Comparison of ENCODE assay signal across 19 mouse cellular contexts in genomic region chr19:40429572-40429971, GRCm38 (mm10).
DNase-seq lines count a peak whose midpoint lies in the region; ATAC-seq and TF ChIP-seq lines count a peak whose summit lies in the region.
"Had no signal": no experiment of that assay in that cellular context is flagged by ENCODE, and none has a peak within 500 bp of the region (broad histone marks: within the 10 kb centered on the region; RNA-seq: fewer than 3 reads in every experiment).

No protein-coding gene starts in this region.

- DNase-seq in heart, adult 8-10 months (ENCODE audit: low spot score): no peak
- DNase-seq in hindbrain, embryonic 10.5 days (ENCODE audit: low spot score): no peak
- no peak for DNase-seq in hindbrain, embryonic 14.5 days (ENCODE audit: low spot score)
- no peak for DNase-seq in stomach, postnatal 0 days (ENCODE audit: low spot score)
- no peak for DNase-seq in cerebellum, adult 11-12 months
- no peak for DNase-seq in right cerebral cortex, adult 18-20 months
- DNase-seq: adrenal gland, adult 8-10 months; cerebellum, adult 11 months; cerebellum, adult 9-10 months; cerebellum, postnatal 25 days; gastrocnemius, postnatal 25 days; kidney, adult 2 months had no signal

- H3K4me1 ChIP-seq in heart, embryonic 12.5 days (replicated peaks): peaks cover 71% of the 10 kb centered on the region
- H3K4me1 ChIP-seq in hindbrain, embryonic 10.5 days (replicated peaks): peaks cover 30% of the 10 kb centered on the region
- H3K4me1 ChIP-seq in hindbrain, embryonic 14.5 days (replicated peaks; ENCODE audit: control insufficient read depth, insufficient read depth, low read length): peaks cover 12% of the 10 kb centered on the region
- H3K4me1 ChIP-seq in intestine, embryonic 16.5 days (ENCODE audit: control insufficient read depth, insufficient read depth, low read length): peaks cover 7% of the 10 kb centered on the region; the same call in 1 of the 2 replicates
- H3K4me1 ChIP-seq in stomach, postnatal 0 days (replicated peaks; ENCODE audit: control insufficient read depth, insufficient read depth): 0 out of 2 replicates have a peak, but pooled peaks cover 1% of the 10 kb centered on the region

- no peak for TF ChIP-seq CTCF in stomach, postnatal 0 days (IDR thresholded peaks at IDR 0.05; ENCODE audit: low read depth)

- H3K27me3 ChIP-seq in heart, embryonic 12.5 days (replicated peaks): no peaks in the 10 kb centered on the region
- H3K27me3 ChIP-seq in hindbrain, embryonic 10.5 days (ENCODE audit: insufficient read depth, poor library complexity, severe bottlenecking): no peaks in the 10 kb centered on the region
- H3K27me3 ChIP-seq in hindbrain, embryonic 14.5 days (ENCODE audit: control insufficient read depth, insufficient read depth, low read length): no peaks in the 10 kb centered on the region
- no peaks in the 10 kb centered on the region for H3K27me3 ChIP-seq in intestine, embryonic 16.5 days (replicated peaks; ENCODE audit: control insufficient read depth, insufficient read depth, low read length)
- no peaks in the 10 kb centered on the region for H3K27me3 ChIP-seq in stomach, postnatal 0 days (ENCODE audit: control insufficient read depth, insufficient read depth, low read length)
- H3K27me3 ChIP-seq: embryonic facial prominence, embryonic 12.5 days; forebrain, embryonic 12.5 days had no signal

- H3K4me3 ChIP-seq in heart, embryonic 12.5 days: no peak overlapping the region
- H3K4me3 ChIP-seq in hindbrain, embryonic 10.5 days: no peak overlapping the region
- H3K4me3 ChIP-seq in hindbrain, embryonic 14.5 days (replicated peaks; ENCODE audit: low read length): no peak overlapping the region
- no peak overlapping the region for H3K4me3 ChIP-seq in intestine, embryonic 16.5 days (ENCODE audit: low read length)
- H3K4me3 ChIP-seq in stomach, postnatal 0 days (ENCODE audit: low read depth, low read length): no peak overlapping the region
- H3K4me3 ChIP-seq: embryonic facial prominence, embryonic 12.5 days; forebrain, embryonic 12.5 days had no signal

- WGBS in heart, embryonic 12.5 days: 75% methylated on average over 3 of the region's 3 CpGs
- WGBS in hindbrain, embryonic 10.5 days: 68% methylated on average over 3 of the region's 3 CpGs
- 75% methylated on average over 3 of the region's 3 CpGs for WGBS in hindbrain, embryonic 14.5 days
- 51% methylated on average over 3 of the region's 3 CpGs for WGBS in intestine, embryonic 16.5 days
- WGBS in stomach, postnatal 0 days: 45% methylated on average over 3 of the region's 3 CpGs

- TF ChIP-seq EP300 in stomach, postnatal 0 days (optimal IDR thresholded peaks at IDR 0.05): no peak

- H3K27ac ChIP-seq in heart, embryonic 12.5 days (ENCODE audit: poor library complexity, severe bottlenecking): 0 out of 2 replicates have a peak overlapping the region, but pooled peaks have one; percentile 10
- 0 out of 2 replicates have a peak overlapping the region, but pooled peaks have one; percentile 56 for H3K27ac ChIP-seq in hindbrain, embryonic 10.5 days
- H3K27ac ChIP-seq in hindbrain, embryonic 14.5 days: no peak overlapping the region
- H3K27ac ChIP-seq in intestine, embryonic 16.5 days (ENCODE audit: low read length): no peak overlapping the region
- H3K27ac ChIP-seq in stomach, postnatal 0 days (replicated peaks): no peak overlapping the region
- H3K27ac ChIP-seq: embryonic facial prominence, embryonic 12.5 days had no signal

- H3K9me3 ChIP-seq in heart, embryonic 12.5 days (replicated peaks): no peaks in the 10 kb centered on the region
- H3K9me3 ChIP-seq in hindbrain, embryonic 10.5 days: no peaks in the 10 kb centered on the region
- no peaks in the 10 kb centered on the region for H3K9me3 ChIP-seq in hindbrain, embryonic 14.5 days (ENCODE audit: control insufficient read depth, low read length)
- H3K9me3 ChIP-seq in intestine, embryonic 16.5 days (ENCODE audit: control insufficient read depth, low read length): no peaks in the 10 kb centered on the region
- no peaks in the 10 kb centered on the region for H3K9me3 ChIP-seq in stomach, postnatal 0 days (ENCODE audit: control insufficient read depth, low read length)
- H3K9me3 ChIP-seq: embryonic facial prominence, embryonic 12.5 days; forebrain, embryonic 12.5 days had no signal

- ATAC-seq in heart, embryonic 12.5 days (ENCODE audit: insufficient number of reproducible peaks, low FRiP score): no peak
- no peak for ATAC-seq in hindbrain, embryonic 14.5 days (ENCODE audit: low FRiP score)
- ATAC-seq in intestine, embryonic 16.5 days: 0 out of 2 replicates have a peak, but pooled peaks have one; percentile 33
- ATAC-seq in stomach, postnatal 0 days (ENCODE audit: low FRiP score, low TSS enrichment): peak; percentile 67; the same call in 1 of the 2 replicates
- ATAC-seq: forebrain, embryonic 16.5 days; hindbrain, embryonic 16.5 days; inflammation-experienced regulatory T-cells, adult 6 months had no signal

- no peak overlapping the region for H3K4me2 ChIP-seq in heart, embryonic 12.5 days
- H3K4me2 ChIP-seq in hindbrain, embryonic 14.5 days (replicated peaks): no peak overlapping the region
- no peak overlapping the region for H3K4me2 ChIP-seq in intestine, embryonic 16.5 days (ENCODE audit: low read depth, low read length)
- H3K4me2 ChIP-seq in stomach, postnatal 0 days (replicated peaks; ENCODE audit: low read depth): no peak overlapping the region
- H3K4me2 ChIP-seq: embryonic facial prominence, embryonic 12.5 days; forebrain, embryonic 12.5 days had no signal

- H3K9ac ChIP-seq in heart, embryonic 12.5 days: no peak overlapping the region
- no peak overlapping the region for H3K9ac ChIP-seq in hindbrain, embryonic 14.5 days
- no peak overlapping the region for H3K9ac ChIP-seq in intestine, embryonic 16.5 days (ENCODE audit: low read depth, low read length)
- H3K9ac ChIP-seq in stomach, postnatal 0 days (ENCODE audit: low read length): no peak overlapping the region; the same call in 1 of the 2 replicates
- H3K9ac ChIP-seq: embryonic facial prominence, embryonic 12.5 days; forebrain, embryonic 12.5 days had no signal

- no peaks in the 10 kb centered on the region for H3K36me3 ChIP-seq in heart, embryonic 12.5 days
- no peaks in the 10 kb centered on the region for H3K36me3 ChIP-seq in hindbrain, embryonic 10.5 days
- H3K36me3 ChIP-seq in hindbrain, embryonic 14.5 days (replicated peaks; ENCODE audit: control insufficient read depth, insufficient read depth): no peaks in the 10 kb centered on the region
- no peaks in the 10 kb centered on the region for H3K36me3 ChIP-seq in intestine, embryonic 16.5 days (ENCODE audit: control insufficient read depth, insufficient read depth, low read length)
- H3K36me3 ChIP-seq in stomach, postnatal 0 days (ENCODE audit: control insufficient read depth, insufficient read depth, low read length): no peaks in the 10 kb centered on the region
- H3K36me3 ChIP-seq: embryonic facial prominence, embryonic 12.5 days; forebrain, embryonic 12.5 days had no signal

Comparison
In these comparisons a context has a peak if more than half of its experiments do, and no peak if none do; other contexts are left out.
1. H3K27ac ChIP-seq: peak in heart, embryonic 12.5 days (single experiment) and hindbrain, embryonic 10.5 days (single experiment); none in hindbrain, embryonic 14.5 days (single experiment), intestine, embryonic 16.5 days (single experiment) and stomach, postnatal 0 days (single experiment).
2. ATAC-seq: peak in intestine, embryonic 16.5 days (single experiment) and stomach, postnatal 0 days (single experiment); none in heart, embryonic 12.5 days (single experiment) and hindbrain, embryonic 14.5 days (single experiment).